Mouse (Mus musculus): ENCODE data around the gene Nfia.

Gene Nfia

DNA sequence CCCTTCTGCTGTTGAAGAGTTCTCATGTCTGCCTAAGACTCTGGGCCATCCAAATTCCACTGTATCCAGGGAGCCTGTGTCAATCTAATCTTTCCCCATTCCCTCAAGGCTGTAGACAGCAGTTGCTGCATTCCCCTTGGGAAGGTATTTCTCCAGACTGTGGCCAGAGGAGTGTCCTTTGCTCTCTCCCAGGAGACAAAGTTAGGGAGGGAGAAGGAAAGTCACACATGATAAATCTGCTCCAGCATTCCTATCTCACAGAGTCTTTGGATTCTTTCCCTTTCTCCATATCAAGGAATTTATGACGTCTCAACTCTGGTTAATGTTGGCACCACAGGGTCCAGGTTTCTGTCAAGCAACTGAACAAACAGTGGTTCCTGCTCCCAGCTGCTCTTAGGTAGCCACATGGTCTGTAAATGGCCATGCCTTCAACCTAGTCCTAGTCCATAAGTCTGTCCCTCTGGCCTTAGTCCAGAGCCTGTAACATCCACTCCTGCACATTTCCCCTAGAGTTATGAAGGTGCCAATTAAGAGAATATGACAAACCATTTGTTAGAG is 370.4 kb downstream of the Nfia start:
- DNase-seq (ENCODE audit: low spot score): no peak

DNA sequence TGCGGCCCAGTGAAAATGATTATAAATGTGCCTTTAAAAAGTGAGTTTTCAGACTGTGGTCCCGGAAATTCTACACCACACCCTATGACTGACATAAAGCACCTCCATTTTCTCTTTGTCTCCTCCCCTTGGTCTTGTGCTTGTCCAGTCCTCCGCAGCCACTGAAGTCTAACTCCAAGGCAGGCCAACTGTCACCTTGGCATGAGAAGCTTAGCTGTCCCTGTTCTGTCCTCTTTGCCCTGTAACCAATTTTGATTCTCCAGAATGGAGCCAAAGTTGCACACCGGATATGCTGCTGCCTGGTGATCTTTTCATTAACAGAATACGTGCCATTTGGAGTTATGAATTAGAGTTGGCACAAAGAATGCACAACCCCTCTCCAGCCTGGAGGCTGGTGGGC is 378.0 kb downstream of the Nfia start:
- DNase-seq (ENCODE audit: low spot score): no peak

DNA sequence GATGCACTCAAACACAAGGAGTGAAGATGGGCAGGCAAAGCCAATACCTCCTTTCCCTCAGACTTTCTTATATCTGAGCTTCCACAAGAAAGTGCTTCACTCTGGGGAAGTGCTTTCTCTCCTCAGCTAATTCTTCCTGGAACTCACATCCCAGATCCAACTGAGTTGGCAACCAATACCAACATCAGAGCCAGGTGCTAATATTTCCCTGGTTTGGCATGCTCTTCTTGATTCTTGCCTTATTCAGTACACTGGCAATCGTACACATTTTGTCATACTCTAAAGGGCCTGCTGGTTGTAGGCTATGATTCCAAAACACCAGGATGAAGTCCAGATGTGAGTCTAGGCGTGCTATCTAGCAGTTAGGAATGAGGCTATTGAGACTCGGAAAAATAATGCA is 385.4 kb downstream of the Nfia start:
- DNase-seq (ENCODE audit: low spot score): no peak

DNA sequence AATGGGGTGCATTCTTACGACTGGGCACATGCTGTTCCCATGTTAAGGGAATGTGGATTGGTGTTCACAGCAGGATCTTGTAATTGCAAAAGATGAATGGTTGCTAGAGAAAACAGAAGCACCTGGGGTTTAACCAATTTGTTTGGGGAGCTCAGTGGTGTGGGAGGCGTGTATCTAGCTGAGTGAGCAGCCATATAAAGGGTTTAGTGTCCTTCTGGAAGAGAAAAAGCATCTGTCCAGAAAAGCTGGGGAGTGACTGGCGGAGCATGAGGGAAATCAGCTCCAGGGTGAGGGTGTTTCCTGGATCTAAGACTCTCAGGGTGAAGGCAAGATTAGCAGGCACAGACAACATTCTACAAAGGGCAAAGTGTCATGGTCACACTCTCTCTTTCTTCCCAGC is 393.8 kb downstream of the Nfia start:
- no peak for DNase-seq (ENCODE audit: low spot score)
